Mouse (Mus musculus): Measurements from ENCODE around the gene Tasp1. TPM values are rescaled to one million over a fixed set of nuclear protein-coding genes. Genes with fewer than 3 reads are reported as not detected.
A peak's percentile ranks its signal among the peaks of the same experiment; 100 is the strongest.
"Not testable (repeated sequence)": the region's sequence is repeated elsewhere in the genome, so short reads cannot be mapped to it uniquely, and the experiment has no call there.

Gene Tasp1
- total and polyA plus RNA-seq, 3 experiments = 17.0 to 31.5 TPM; not detected in 1

DNA sequence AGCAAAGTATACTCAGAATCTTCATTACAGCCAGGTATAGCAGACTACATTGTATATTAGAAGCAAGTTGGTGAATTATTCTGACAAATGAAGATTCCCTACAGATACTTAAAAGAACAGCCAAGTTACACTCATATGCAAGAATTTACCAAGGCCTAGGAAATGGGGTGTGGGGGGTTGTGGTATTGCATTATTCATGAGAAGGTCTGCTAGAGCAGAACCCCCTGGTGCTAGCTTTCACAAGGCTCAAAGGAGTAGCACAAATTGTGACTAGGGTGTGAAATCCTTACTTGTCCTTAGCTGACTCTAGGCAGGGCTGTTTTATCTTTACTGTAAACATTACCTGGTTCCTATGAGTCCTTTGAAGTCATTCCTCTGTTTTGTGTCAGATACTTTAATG is 12.7 kb upstream of the Tasp1 start:
- not testable (repeated sequence) for H3K4me3 ChIP-seq (ENCODE audit: control insufficient read depth in 1 of 2, insufficient read depth in 1 of 2, low read depth in 2 of 2, low read length in 2 of 2); DNase-seq (ENCODE audit: low read depth, low spot score); H3K27ac ChIP-seq (ENCODE audit: control insufficient read depth, low read depth, low read length); H3K9ac ChIP-seq (ENCODE audit: control insufficient read depth, low read depth, low read length, poor library complexity, severe bottlenecking); H3K79me2 ChIP-seq (ENCODE audit: control insufficient read depth, insufficient read depth, low read length, poor library complexity); H3K27me3 ChIP-seq (ENCODE audit: control insufficient read depth in 1 of 2, insufficient read depth in 2 of 2, low read length in 2 of 2); H3K9me3 ChIP-seq (replicated peaks; ENCODE audit: insufficient read depth, low read length)
- H3K4me1 ChIP-seq (ENCODE audit: control insufficient read depth in 1 of 2, insufficient read depth in 2 of 2, low read length in 2 of 2) = peaks cover 36 to 40% of the 10 kb centered on the region in 2 experiments
- H3K36me3 ChIP-seq (ENCODE audit: control insufficient read depth in 1 of 2, insufficient read depth in 2 of 2, low read length in 2 of 2) = peaks cover 0 to 37% of the 10 kb centered on the region in 2 experiments; a peak in 2 of 4 replicates

DNA sequence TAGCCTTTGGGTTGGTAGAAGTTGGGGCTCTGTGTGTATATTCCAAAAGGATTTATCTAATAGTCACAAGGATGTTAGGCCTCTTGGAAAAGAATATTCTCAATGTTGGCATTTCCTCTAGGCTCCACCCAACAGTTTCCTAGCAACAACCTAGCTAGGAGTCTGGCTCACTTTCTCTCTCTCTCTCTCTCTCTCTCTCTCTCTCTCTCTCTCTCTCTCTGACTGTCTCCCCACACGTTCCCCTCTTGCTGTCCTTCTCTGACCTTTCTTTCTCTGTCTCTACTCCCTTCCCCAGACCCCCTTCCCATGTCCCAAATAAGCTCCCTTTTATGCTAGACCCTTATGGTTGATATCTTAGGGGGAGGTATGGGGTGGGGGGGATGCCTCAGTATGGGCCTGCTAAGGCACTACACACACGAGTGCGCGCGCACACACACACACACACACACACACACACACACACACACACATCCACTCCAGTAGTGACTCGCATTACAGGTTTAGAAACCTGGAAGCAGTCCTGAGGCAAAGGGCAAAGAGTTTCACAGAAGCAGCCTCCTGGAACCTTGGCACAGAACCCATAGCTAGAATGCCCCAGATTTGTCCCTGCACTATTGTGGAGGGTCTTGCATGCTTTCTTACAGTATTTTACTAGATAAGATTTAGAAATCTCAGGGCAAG is 12.1 kb upstream of the Tasp1 start:
- DNase-seq (ENCODE audit: low read depth, low spot score) = no peak
- Histone ChIP-seq H3K9me3 (replicated peaks; ENCODE audit: insufficient read depth, low read length) (no peaks in the 10 kb centered on the region), H3K36me3 (ENCODE audit: control insufficient read depth in 1 of 2, insufficient read depth in 2 of 2, low read length in 2 of 2) (peaks cover 0 to 33% of the 10 kb centered on the region in 2 experiments; a peak in 2 of 4 replicates), H3K79me2 (ENCODE audit: control insufficient read depth, insufficient read depth, low read length, poor library complexity) (no peaks in the 10 kb centered on the region), H3K27me3 (ENCODE audit: control insufficient read depth in 1 of 2, insufficient read depth in 2 of 2, low read length in 2 of 2) (no peaks in the 10 kb centered on the region), H3K27ac (ENCODE audit: control insufficient read depth, low read depth, low read length) (no peak overlapping the region), H3K4me3 (ENCODE audit: control insufficient read depth in 1 of 2, insufficient read depth in 1 of 2, low read depth in 2 of 2, low read length in 2 of 2) (no peak overlapping the region), H3K4me1 (ENCODE audit: control insufficient read depth in 1 of 2, insufficient read depth in 2 of 2, low read length in 2 of 2) (peaks cover 33 to 38% of the 10 kb centered on the region in 2 experiments), H3K9ac (ENCODE audit: control insufficient read depth, low read depth, low read length, poor library complexity, severe bottlenecking) (no peak overlapping the region)
- TF ChIP-seq TBP (IDR thresholded peaks at IDR 0.05; ENCODE audit: low read depth, low read length) = no peak
- TF ChIP-seq TCF12 (IDR thresholded peaks at IDR 0.05; ENCODE audit: low read depth, low read length) = no peak
- no peak for TF ChIP-seq POLR2A (IDR thresholded peaks at IDR 0.05; ENCODE audit: control insufficient read depth in 1 of 2, insufficient read depth in 1 of 2, low read depth in 1 of 2, low read length in 2 of 2, poor library complexity in 1 of 2)
- TF ChIP-seq MYB (IDR thresholded peaks at IDR 0.05; ENCODE audit: low read depth, low read length) = no peak
- peak; percentile 92; the same call in 1 of the 2 replicates for TF ChIP-seq JUND (IDR thresholded peaks at IDR 0.05; ENCODE audit: low read depth, low read length)
- TF ChIP-seq POLR2AphosphoS2 (IDR thresholded peaks at IDR 0.05; ENCODE audit: low read length) = no peak
- TF ChIP-seq RAD21 (IDR thresholded peaks at IDR 0.05; ENCODE audit: low read depth, low read length) = no peak
- no peak for TF ChIP-seq NELFE (IDR thresholded peaks at IDR 0.05; ENCODE audit: low read depth, low read length)
- TF ChIP-seq KAT2A (conservative IDR thresholded peaks at IDR 0.05; ENCODE audit: low read depth, low read length) = no peak

DNA sequence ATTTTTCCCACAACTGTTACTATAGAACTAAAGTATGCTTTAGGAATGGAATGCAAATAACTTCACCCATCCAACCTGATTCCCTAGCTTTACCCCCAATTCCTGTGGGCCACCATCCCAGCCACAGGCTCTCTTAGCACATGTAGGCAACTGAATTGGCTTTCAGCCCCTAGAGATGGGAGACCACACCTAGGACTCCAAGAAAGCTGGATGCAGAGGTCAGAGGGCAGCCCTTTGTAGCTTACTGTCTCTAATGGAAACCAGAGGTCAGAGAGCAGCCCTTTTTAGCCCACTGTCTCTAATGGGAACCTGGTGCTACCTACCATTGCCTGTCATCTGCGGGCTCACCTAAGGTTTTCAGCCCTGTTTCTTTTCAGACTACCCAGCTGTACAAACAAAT is 10.9 kb upstream of the Tasp1 start:
- no peak for TF ChIP-seq NELFE (IDR thresholded peaks at IDR 0.05; ENCODE audit: low read depth, low read length)
- no peak for TF ChIP-seq ELF1 (IDR thresholded peaks at IDR 0.05; ENCODE audit: low read depth, low read length)
- TF ChIP-seq E2F4 (IDR thresholded peaks at IDR 0.05; ENCODE audit: borderline replicate concordance, low read depth, low read length) = no peak
- TF ChIP-seq MYC (IDR thresholded peaks at IDR 0.05; ENCODE audit: low read depth, low read length) = no peak
- no peak for TF ChIP-seq GABPA (IDR thresholded peaks at IDR 0.05; ENCODE audit: low read depth, low read length)
- no peak for TF ChIP-seq KAT2A (conservative IDR thresholded peaks at IDR 0.05; ENCODE audit: low read depth, low read length)
- no peak for TF ChIP-seq USF1 (IDR thresholded peaks at IDR 0.05; ENCODE audit: low read depth, low read length)
- no peak for TF ChIP-seq MEF2A (IDR thresholded peaks at IDR 0.05; ENCODE audit: extremely low read depth, insufficient replicate concordance, low read depth, low read length, poor library complexity, severe bottlenecking)
- no peak for TF ChIP-seq ZNF384 (IDR thresholded peaks at IDR 0.05; ENCODE audit: low read depth, low read length)
- no peak for TF ChIP-seq UBTF (IDR thresholded peaks at IDR 0.05; ENCODE audit: borderline replicate concordance, insufficient read depth, low read depth, low read length)
- no peak overlapping the region for H3K9ac ChIP-seq (ENCODE audit: control insufficient read depth, low read depth, low read length, poor library complexity, severe bottlenecking)
- DNase-seq (ENCODE audit: low read depth, low spot score) = no peak

More for the DNA sequence above, 10.9 kb upstream of the Tasp1 start:
- Histone ChIP-seq H3K9me3 (replicated peaks; ENCODE audit: insufficient read depth, low read length) (no peaks in the 10 kb centered on the region), H3K36me3 (ENCODE audit: control insufficient read depth in 1 of 2, insufficient read depth in 2 of 2, low read length in 2 of 2) (peaks cover 0 to 29% of the 10 kb centered on the region in 2 experiments; a peak in 2 of 4 replicates), H3K27ac (ENCODE audit: control insufficient read depth, low read depth, low read length) (no peak overlapping the region), H3K79me2 (ENCODE audit: control insufficient read depth, insufficient read depth, low read length, poor library complexity) (no peaks in the 10 kb centered on the region), H3K27me3 (ENCODE audit: control insufficient read depth in 1 of 2, insufficient read depth in 2 of 2, low read length in 2 of 2) (no peaks in the 10 kb centered on the region), H3K4me3 (ENCODE audit: control insufficient read depth in 1 of 2, insufficient read depth in 1 of 2, low read depth in 2 of 2, low read length in 2 of 2) (no peak overlapping the region), H3K4me1 (ENCODE audit: control insufficient read depth in 1 of 2, insufficient read depth in 2 of 2, low read length in 2 of 2) (peaks cover 25 to 32% of the 10 kb centered on the region in 2 experiments)
